Mouse (Mus musculus) kidney, adult 2 months (tissue): ENCODE results near the gene Ptpdc1. TPM values are rescaled to one million over a fixed set of nuclear protein-coding genes. Genes with fewer than 3 reads are reported as not detected.

ENCODE experiments used
- DNase-seq: peaks from one replicate; pipeline ENCODE4 v3.0.0; 2021
- H3K27ac ChIP-seq: fragments of 200-500 bp; 2 replicates; pipeline ENCODE4 v1.5.1; 2012; ENCODE audit warnings: low read depth, low read length, control low read depth, inconsistent platforms; ENCODE audit not compliant: insufficient read depth
- H3K27me3 ChIP-seq: fragments of 200-500 bp; replicated peaks from 2 replicates; pipeline ENCODE4 v1.6.1; 2012; ENCODE audit warnings: mild to moderate bottlenecking, moderate library complexity, low read length, inconsistent platforms; ENCODE audit not compliant: control insufficient read depth, insufficient read depth
- H3K36me3 ChIP-seq: fragments of 200-500 bp; 2 replicates; pipeline ENCODE4 v1.6.1; 2012; ENCODE audit warnings: mild to moderate bottlenecking, moderate library complexity, low read length, inconsistent platforms; ENCODE audit not compliant: control insufficient read depth, insufficient read depth
- H3K4me1 ChIP-seq: fragments of 200-500 bp; 2 replicates; pipeline ENCODE4 v1.6.1; 2011; ENCODE audit warnings: low read length; ENCODE audit not compliant: control insufficient read depth, insufficient read depth
- H3K4me3 ChIP-seq: fragments of 200-500 bp; 2 replicates; pipeline ENCODE4 v1.5.1; 2011; ENCODE audit warnings: mild to moderate bottlenecking, low read depth, low read length, control low read depth; ENCODE audit not compliant: insufficient read depth
- CTCF ChIP-seq: fragments of 200-500 bp; conservative IDR thresholded peaks from 2 replicates; pipeline ENCODE4 v1.5.1; 2011; ENCODE audit warnings: low read depth, mild to moderate bottlenecking, control low read depth, low read length, moderate library complexity, mixed read lengths; ENCODE audit not compliant: insufficient read depth, insufficient read length
- POLR2A ChIP-seq: fragments of 200-500 bp; IDR thresholded peaks from one replicate; pipeline ENCODE4 v1.6.1; 2011; ENCODE audit warnings: low read depth, low read length, control low read depth
- WGBS: fragments of 180-500 bp; shearing (Covaris S2); methylation state at CpG from one replicate; pipeline ENCODE4 v1.1.7; 2018; 5-methylcytosine and 5-hydroxymethylcytosine counted together
- polyA plus RNA-seq: library from polyadenylated mRNA; depleted of rRNA; stranded (reverse); fragments of >200 nt; gene quantifications from 2 replicates; pipeline ENCODE4 v1.2.3, GENCODE M21; 2012

Gene Ptpdc1
- polyA plus RNA-seq, 1 experiment: 8.5 TPM

GRCm38 (mm10) chr13:48653788-48654770 is 28.6 kb upstream of the Ptpdc1 start:
- Histone ChIP-seq H3K4me1 (no peaks in the 10 kb centered on the region; the same call in 1 of the 2 replicates), H3K4me3 (no peak overlapping the region), H3K27me3 (0 out of 2 replicates have a peak, but pooled peaks cover 2% of the 10 kb centered on the region), H3K27ac (no peak overlapping the region), H3K36me3 (no peaks in the 10 kb centered on the region)
- 9% methylated on average over 14 of the region's 14 CpGs for WGBS
- no peak for TF ChIP-seq POLR2A
- peak; percentile 83 for TF ChIP-seq CTCF
- peak; percentile 70 for DNase-seq

DNA sequence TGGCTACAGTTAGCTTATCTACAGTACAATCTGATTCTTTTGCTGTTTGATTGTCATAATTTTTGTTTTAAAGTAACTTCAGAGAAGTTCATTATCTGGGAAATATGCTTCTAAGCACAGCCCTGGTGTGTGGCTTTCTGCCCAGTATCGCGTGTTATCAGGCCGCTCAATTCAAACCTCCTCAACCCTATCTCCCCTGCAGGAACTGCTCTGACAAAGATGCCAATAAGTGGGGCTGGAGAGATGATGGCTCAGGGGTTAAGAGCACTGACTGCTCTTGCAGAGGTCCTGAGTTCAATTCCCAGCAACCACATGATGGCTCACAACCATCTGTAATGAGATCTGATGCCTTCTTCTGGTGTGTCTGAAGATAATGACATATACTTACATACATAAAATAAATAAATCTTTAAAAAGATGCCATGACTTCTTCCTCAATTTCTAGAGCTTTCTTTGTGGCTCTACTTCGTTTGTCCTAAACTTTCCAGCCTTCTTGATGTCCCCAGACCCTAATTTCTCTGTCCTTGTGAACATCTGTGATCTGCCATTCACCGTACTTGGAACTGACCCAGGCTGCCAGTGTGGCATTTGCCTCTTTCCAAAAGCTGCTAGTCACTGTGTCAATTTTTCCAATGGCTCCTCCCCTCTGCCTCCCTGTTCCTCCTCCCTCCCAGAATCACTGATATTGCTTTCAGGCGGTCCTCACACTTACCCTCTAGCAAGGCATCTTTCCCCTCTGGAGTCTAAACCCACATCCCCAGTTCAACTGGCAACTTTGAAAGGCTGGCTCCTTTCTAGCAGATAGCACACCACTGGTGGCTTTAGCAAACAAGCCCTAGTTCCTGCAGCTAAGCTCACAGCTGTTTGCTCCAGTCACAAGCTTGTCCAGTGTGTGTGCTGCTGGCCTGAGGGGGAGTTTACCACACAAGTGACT is 25.9 kb upstream of the Ptpdc1 start:
- Histone ChIP-seq H3K4me3 (no peak overlapping the region), H3K36me3 (no peaks in the 10 kb centered on the region), H3K4me1 (no peaks in the 10 kb centered on the region; the same call in 1 of the 2 replicates), H3K27ac (no peak overlapping the region), H3K27me3 (no peaks in the 10 kb centered on the region)
- no peak for DNase-seq
- TF ChIP-seq POLR2A (no peak), CTCF (no peak)
- WGBS: 68% methylated on average over 6 of the region's 6 CpGs

DNA sequence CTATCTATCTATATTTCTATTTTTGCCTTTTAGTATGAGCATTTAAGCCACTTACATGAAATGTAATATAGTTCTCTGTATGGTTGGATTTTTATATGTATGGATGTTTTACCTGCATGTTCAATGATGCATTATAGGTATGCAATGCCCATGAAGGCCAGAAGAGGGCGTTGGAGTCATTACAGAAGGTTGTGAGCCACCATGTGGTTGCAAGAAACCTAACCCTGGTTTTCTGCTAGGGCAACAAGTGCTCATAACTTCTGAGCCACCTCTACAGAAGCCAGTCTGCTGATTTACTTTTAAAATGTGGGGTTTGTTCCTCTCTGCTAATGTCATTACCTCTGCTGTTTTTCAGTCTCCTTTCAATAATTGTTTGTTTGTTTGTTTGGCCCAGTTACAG is 25.2 kb upstream of the Ptpdc1 start:
- WGBS: 0% methylated on average over 1 of the region's 1 CpGs
- Histone ChIP-seq H3K27me3 (no peaks in the 10 kb centered on the region), H3K36me3 (no peaks in the 10 kb centered on the region), H3K4me1 (no peaks in the 10 kb centered on the region), H3K4me3 (no peak overlapping the region), H3K27ac (no peak overlapping the region)
- no peak for DNase-seq
- TF ChIP-seq POLR2A (no peak), CTCF (peak; percentile 53)

DNA sequence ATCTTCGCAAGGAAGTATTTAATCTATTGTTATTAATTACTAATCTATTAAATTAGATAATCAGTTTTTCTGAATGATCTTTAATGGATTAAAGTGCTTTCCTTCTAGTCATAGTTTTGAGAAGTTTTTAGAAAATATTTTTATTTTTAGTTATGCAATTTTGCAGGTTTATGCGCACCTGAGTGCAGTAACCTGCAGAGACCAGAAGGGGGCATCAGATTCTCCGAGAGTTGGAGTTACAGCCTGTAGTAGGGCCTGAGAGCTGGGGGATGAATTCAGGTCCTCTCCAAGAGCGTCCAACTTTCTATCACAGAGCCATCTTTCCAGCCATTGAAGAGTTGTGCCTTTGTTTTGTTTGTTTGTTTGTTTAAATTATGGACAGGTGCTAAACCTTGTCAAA is 21.2 kb upstream of the Ptpdc1 start:
- Histone ChIP-seq H3K4me1 (no peaks in the 10 kb centered on the region), H3K27me3 (no peaks in the 10 kb centered on the region), H3K27ac (no peak overlapping the region), H3K36me3 (no peaks in the 10 kb centered on the region), H3K4me3 (no peak overlapping the region)
- no peak for DNase-seq
- WGBS: 90% methylated on average over 4 of the region's 4 CpGs
- TF ChIP-seq POLR2A: no peak
- TF ChIP-seq CTCF: no peak

DNA sequence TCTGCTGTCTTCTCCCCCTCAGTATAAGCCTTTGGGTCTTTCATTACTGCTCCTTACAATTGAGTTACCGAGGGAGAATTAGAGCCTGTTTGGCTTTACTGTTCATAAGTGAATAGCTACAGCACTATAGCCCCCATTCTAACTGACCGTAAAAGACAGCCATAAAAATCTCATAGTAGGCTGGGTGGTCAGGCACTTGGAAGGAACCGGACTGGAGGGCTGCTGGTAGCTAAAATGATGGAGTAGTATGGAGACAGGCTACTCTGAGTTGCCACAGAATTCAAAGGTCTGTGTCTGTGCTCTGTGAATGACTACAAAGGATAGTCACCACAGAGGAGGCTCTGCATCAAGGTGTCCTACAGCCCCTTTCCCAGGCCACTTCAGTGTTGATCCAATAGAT is 18.5 kb upstream of the Ptpdc1 start:
- Histone ChIP-seq H3K36me3 (no peaks in the 10 kb centered on the region), H3K27ac (no peak overlapping the region), H3K27me3 (no peaks in the 10 kb centered on the region), H3K4me1 (no peaks in the 10 kb centered on the region), H3K4me3 (no peak overlapping the region)
- TF ChIP-seq CTCF: no peak
- TF ChIP-seq POLR2A: no peak
- 60% methylated on average over 3 of the region's 3 CpGs for WGBS
- DNase-seq: no peak

GRCm38 (mm10) chr13:48643072-48643471 is 17.6 kb upstream of the Ptpdc1 start:
- no peak for TF ChIP-seq POLR2A
- TF ChIP-seq CTCF: no peak
- Histone ChIP-seq H3K36me3 (no peaks in the 10 kb centered on the region), H3K4me1 (peaks cover 3% of the 10 kb centered on the region; the same call in 1 of the 2 replicates), H3K27me3 (no peaks in the 10 kb centered on the region), H3K4me3 (no peak overlapping the region), H3K27ac (no peak overlapping the region)
- no peak for DNase-seq
- 90% methylated on average over 6 of the region's 6 CpGs for WGBS

DNA sequence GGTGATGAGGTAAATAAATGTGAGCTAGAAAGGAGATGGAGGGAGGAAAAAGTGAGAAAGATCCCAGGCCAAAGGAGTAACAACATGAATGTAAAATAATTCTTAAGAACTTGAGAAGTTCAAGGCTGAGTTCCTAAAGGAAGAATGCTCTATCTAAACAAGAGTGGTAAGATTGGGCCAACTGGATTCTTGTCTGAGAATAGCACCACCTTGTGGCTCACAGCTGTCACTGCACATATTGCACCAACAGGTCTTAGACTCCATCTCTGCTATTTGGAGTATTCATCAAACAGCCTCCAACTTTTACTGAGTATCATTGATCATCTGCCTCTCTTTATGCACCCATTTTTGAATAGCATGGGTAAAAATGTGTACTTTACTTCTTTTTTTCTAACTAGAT is 14.1 kb upstream of the Ptpdc1 start:
- Histone ChIP-seq H3K36me3 (no peaks in the 10 kb centered on the region), H3K4me1 (peaks cover 3% of the 10 kb centered on the region; the same call in 1 of the 2 replicates), H3K27me3 (no peaks in the 10 kb centered on the region), H3K27ac (no peak overlapping the region), H3K4me3 (no peak overlapping the region)
- no peak for TF ChIP-seq POLR2A
- TF ChIP-seq CTCF: peak; percentile 74
- peak; percentile 81 for DNase-seq
